Mouse (Mus musculus) C2C12 (cell line): Measurements from ENCODE around the gene Atxn7. TPM values are rescaled to one million over a fixed set of nuclear protein-coding genes. Genes with fewer than 3 reads are reported as not detected.

Experiments used
- H3K27me3 ChIP-seq: one replicate; pipeline ENCODE4 v1.6.1; 2011; ENCODE audit not compliant: control insufficient read depth, insufficient read depth, insufficient read length
- H3K36me3 ChIP-seq: one replicate; pipeline ENCODE4 v1.6.1; 2011; ENCODE audit not compliant: control insufficient read depth, insufficient read depth
- H3K4me3 ChIP-seq: one replicate; pipeline ENCODE4 v1.5.1; 2011; ENCODE audit warnings: mild to moderate bottlenecking, control low read depth; ENCODE audit not compliant: poor library complexity, insufficient read depth, severe bottlenecking
- H3K79me2 ChIP-seq: one replicate; pipeline ENCODE4 v1.6.1; 2011; ENCODE audit not compliant: control insufficient read depth, insufficient read depth
- H3K79me3 ChIP-seq: one replicate; pipeline ENCODE4 v1.6.1; 2011; ENCODE audit warnings: low read depth, control low read depth
- H3ac ChIP-seq: one replicate; pipeline ENCODE3; 2011; ENCODE audit warnings: low read depth; ENCODE audit not compliant: control insufficient read depth, insufficient read length
- CEBPB ChIP-seq: IDR thresholded peaks from one replicate; pipeline ENCODE4 v1.6.1; 2011; ENCODE audit warnings: low read depth, mild to moderate bottlenecking, control low read depth, moderate library complexity
- CTCF ChIP-seq: IDR thresholded peaks from one replicate; pipeline ENCODE4 v1.5.1; 2011; ENCODE audit not compliant: control insufficient read depth, insufficient read depth, insufficient read length
- FOSL1 ChIP-seq: IDR thresholded peaks from one replicate; pipeline ENCODE4 v1.8.0; 2011; ENCODE audit warnings: mild to moderate bottlenecking, low read length; ENCODE audit not compliant: poor library complexity, insufficient read depth, severe bottlenecking
- MAX ChIP-seq: IDR thresholded peaks from one replicate; pipeline ENCODE4 v1.6.1; 2011; ENCODE audit warnings: mild to moderate bottlenecking, control low read depth
- MYOD1 ChIP-seq: IDR thresholded peaks from one replicate; pipeline ENCODE4 v1.6.1; 2011; ENCODE audit warnings: low read depth; ENCODE audit not compliant: control insufficient read depth, insufficient read length
- MYOG ChIP-seq: IDR thresholded peaks from one replicate; pipeline ENCODE4 v1.6.1; 2011; ENCODE audit not compliant: control insufficient read depth, insufficient read length; ENCODE audit errors: extremely low read depth
- USF1 ChIP-seq: IDR thresholded peaks from one replicate; pipeline ENCODE4 v1.6.1; 2011; ENCODE audit warnings: low read depth, mild to moderate bottlenecking, control low read depth, moderate library complexity
- polyA plus RNA-seq: library from polyadenylated mRNA; unstranded; fragments of >200 nt; fragmentation: generic; extraction: Trizol; gene quantifications from one replicate; pipeline ENCODE4 v1.2.1, GENCODE M21; 2012; ENCODE audit warnings: missing spikeins

The Atxn7 gene
- polyA plus RNA-seq, 1 experiment = 1.9 TPM

- Histone ChIP-seq H3K36me3 (no peaks in the 10 kb centered on the region), H3K4me3 (no peak overlapping the region), H3ac (no peak overlapping the region), H3K79me2 (no peaks in the 10 kb centered on the region), H3K79me3 (no peaks in the 10 kb centered on the region), H3K27me3 (no peaks in the 10 kb centered on the region)
- TF ChIP-seq MYOD1 (no peak), MAX (no peak), USF1 (no peak), CTCF (no peak), CEBPB (no peak)
These were observed 9.3 kb downstream of the Atxn7 start for GRCm38 (mm10) chr14:13970513-13970912.

- Histone ChIP-seq H3K4me3 (no peak overlapping the region), H3K36me3 (no peaks in the 10 kb centered on the region), H3ac (no peak overlapping the region), H3K79me2 (no peaks in the 10 kb centered on the region), H3K79me3 (no peaks in the 10 kb centered on the region), H3K27me3 (no peaks in the 10 kb centered on the region)
- TF ChIP-seq CEBPB = no peak
- TF ChIP-seq CTCF = no peak
- TF ChIP-seq FOSL1 = no peak
- TF ChIP-seq MYOG = no peak
- TF ChIP-seq USF1 = no peak
- no peak for TF ChIP-seq MYOD1
- TF ChIP-seq MAX = no peak
These were observed 10.5 kb downstream of the Atxn7 start for GRCm38 (mm10) chr14:13971644-13972234.

- no peak for TF ChIP-seq USF1
- no peak for TF ChIP-seq CEBPB
- no peak for TF ChIP-seq MYOG
- TF ChIP-seq CTCF = no peak
- no peak for TF ChIP-seq MYOD1
- TF ChIP-seq FOSL1 = no peak
- no peak for TF ChIP-seq MAX
These were observed 16.3 kb downstream of the Atxn7 start for GRCm38 (mm10) chr14:13977498-13977897.

GRCm38 (mm10) chr14:13981286-13981685 lies 20.0 kb downstream of the Atxn7 start:
- Histone ChIP-seq H3K27me3 (no peaks in the 10 kb centered on the region), H3K4me3 (no peak overlapping the region), H3ac (no peak overlapping the region), H3K36me3 (no peaks in the 10 kb centered on the region), H3K79me3 (no peaks in the 10 kb centered on the region), H3K79me2 (no peaks in the 10 kb centered on the region)
- TF ChIP-seq MYOD1 = no peak
- no peak for TF ChIP-seq USF1
- TF ChIP-seq MYOG = no peak
- TF ChIP-seq CEBPB = no peak
- TF ChIP-seq MAX = no peak
- TF ChIP-seq CTCF = no peak
- no peak for TF ChIP-seq FOSL1

More at GRCm38 (mm10) chr14:13977498-13977897, 16.3 kb downstream of the Atxn7 start:
- H3ac ChIP-seq = no peak overlapping the region
- H3K27me3 ChIP-seq = no peaks in the 10 kb centered on the region
- no peaks in the 10 kb centered on the region for H3K79me3 ChIP-seq
- H3K79me2 ChIP-seq = no peaks in the 10 kb centered on the region
- no peaks in the 10 kb centered on the region for H3K36me3 ChIP-seq
- no peak overlapping the region for H3K4me3 ChIP-seq

- H3K79me2 ChIP-seq = no peaks in the 10 kb centered on the region
- TF ChIP-seq MYOG = no peak
- no peak for TF ChIP-seq CTCF
- TF ChIP-seq CEBPB = no peak
- no peak for TF ChIP-seq MAX
- no peak for TF ChIP-seq MYOD1
- no peak for TF ChIP-seq FOSL1
- TF ChIP-seq USF1 = no peak
- H3K4me3 ChIP-seq = no peak overlapping the region
- H3K27me3 ChIP-seq = no peaks in the 10 kb centered on the region
- H3K36me3 ChIP-seq = no peaks in the 10 kb centered on the region
- no peak overlapping the region for H3ac ChIP-seq
- no peaks in the 10 kb centered on the region for H3K79me3 ChIP-seq
These were observed 20.9 kb downstream of the Atxn7 start for GRCm38 (mm10) chr14:13982174-13982573.

- H3K79me3 ChIP-seq = no peaks in the 10 kb centered on the region
- TF ChIP-seq CEBPB (no peak), USF1 (no peak), MYOG (no peak), MAX (no peak), CTCF (no peak), FOSL1 (no peak), MYOD1 (no peak)
- H3K4me3 ChIP-seq = no peak overlapping the region
- H3ac ChIP-seq = no peak overlapping the region
- H3K36me3 ChIP-seq = no peaks in the 10 kb centered on the region
- no peaks in the 10 kb centered on the region for H3K79me2 ChIP-seq
- no peaks in the 10 kb centered on the region for H3K27me3 ChIP-seq
These were observed 27.2 kb downstream of the Atxn7 start for GRCm38 (mm10) chr14:13988397-13988796.
